Mouse (Mus musculus) urinary bladder, postnatal 36 days (tissue): ENCODE data around the gene Kcnq5.

Experiments used
- DNase-seq, 2 experiments: peaks; one replicate each; pipeline ENCODE4 v3.0.0; 2022; ENCODE audit warnings: low spot score in 2 of 2, mixed read lengths in 1 of 2

Kcnq5 gene

GRCm38 (mm10) chr1:21961251-21962082, at the start of gene Kcnq5:
Gene Kcnq5, minus strand, starts transcription at chr1:21961942.
- DNase-seq: peak in 1 of 2 experiments; percentile 27

- DNase-seq: no peak
Observed at GRCm38 (mm10) chr1:21979755-21980154, 18.0 kb upstream of the Kcnq5 start.

- DNase-seq: no peak
Observed at GRCm38 (mm10) chr1:21979292-21979691, 17.6 kb upstream of the Kcnq5 start.

GRCm38 (mm10) chr1:21974040-21974439, 12.3 kb upstream of the Kcnq5 start:
- DNase-seq: no peak

- no peak for DNase-seq
Observed at GRCm38 (mm10) chr1:21967139-21967538, 5.4 kb upstream of the Kcnq5 start.

- DNase-seq: no peak
Observed at GRCm38 (mm10) chr1:21962896-21963864, 1.4 kb upstream of the Kcnq5 start.

- DNase-seq: peak in 1 of 2 experiments; percentile 3
Observed at GRCm38 (mm10) chr1:21962083-21962471, 335 bp upstream of the Kcnq5 start.

GRCm38 (mm10) chr1:21960421-21961250, 1.1 kb downstream of the Kcnq5 start:
- peak in 1 of 2 experiments; percentile 3 for DNase-seq

GRCm38 (mm10) chr1:21959648-21960285, 2.0 kb downstream of the Kcnq5 start:
- DNase-seq: no peak

- DNase-seq: no peak
Observed at GRCm38 (mm10) chr1:21958013-21958412, 3.7 kb downstream of the Kcnq5 start.

GRCm38 (mm10) chr1:21940831-21941230, 20.9 kb downstream of the Kcnq5 start:
- DNase-seq: no peak

- DNase-seq: no peak
Observed at GRCm38 (mm10) chr1:21927182-21927581, 34.6 kb downstream of the Kcnq5 start.

GRCm38 (mm10) chr1:21923293-21923642, 38.5 kb downstream of the Kcnq5 start:
- DNase-seq: no peak

GRCm38 (mm10) chr1:21922578-21923292, 39.0 kb downstream of the Kcnq5 start:
- DNase-seq: no peak

GRCm38 (mm10) chr1:21919276-21919675, 42.5 kb downstream of the Kcnq5 start:
- no peak for DNase-seq

- no peak for DNase-seq
Observed at GRCm38 (mm10) chr1:21896067-21896719, 65.5 kb downstream of the Kcnq5 start.

- no peak for DNase-seq
Observed at GRCm38 (mm10) chr1:21883747-21884146, 78.0 kb downstream of the Kcnq5 start.

- no peak for DNase-seq
Observed at GRCm38 (mm10) chr1:21870889-21871288, 90.9 kb downstream of the Kcnq5 start.

GRCm38 (mm10) chr1:21868484-21868883, 93.3 kb downstream of the Kcnq5 start:
- no peak for DNase-seq

- DNase-seq: no peak
Observed at GRCm38 (mm10) chr1:21856399-21856798, 105.3 kb downstream of the Kcnq5 start.
